8 mouse cellular contexts compared by ENCODE assay signal in the genomic region with DNA sequence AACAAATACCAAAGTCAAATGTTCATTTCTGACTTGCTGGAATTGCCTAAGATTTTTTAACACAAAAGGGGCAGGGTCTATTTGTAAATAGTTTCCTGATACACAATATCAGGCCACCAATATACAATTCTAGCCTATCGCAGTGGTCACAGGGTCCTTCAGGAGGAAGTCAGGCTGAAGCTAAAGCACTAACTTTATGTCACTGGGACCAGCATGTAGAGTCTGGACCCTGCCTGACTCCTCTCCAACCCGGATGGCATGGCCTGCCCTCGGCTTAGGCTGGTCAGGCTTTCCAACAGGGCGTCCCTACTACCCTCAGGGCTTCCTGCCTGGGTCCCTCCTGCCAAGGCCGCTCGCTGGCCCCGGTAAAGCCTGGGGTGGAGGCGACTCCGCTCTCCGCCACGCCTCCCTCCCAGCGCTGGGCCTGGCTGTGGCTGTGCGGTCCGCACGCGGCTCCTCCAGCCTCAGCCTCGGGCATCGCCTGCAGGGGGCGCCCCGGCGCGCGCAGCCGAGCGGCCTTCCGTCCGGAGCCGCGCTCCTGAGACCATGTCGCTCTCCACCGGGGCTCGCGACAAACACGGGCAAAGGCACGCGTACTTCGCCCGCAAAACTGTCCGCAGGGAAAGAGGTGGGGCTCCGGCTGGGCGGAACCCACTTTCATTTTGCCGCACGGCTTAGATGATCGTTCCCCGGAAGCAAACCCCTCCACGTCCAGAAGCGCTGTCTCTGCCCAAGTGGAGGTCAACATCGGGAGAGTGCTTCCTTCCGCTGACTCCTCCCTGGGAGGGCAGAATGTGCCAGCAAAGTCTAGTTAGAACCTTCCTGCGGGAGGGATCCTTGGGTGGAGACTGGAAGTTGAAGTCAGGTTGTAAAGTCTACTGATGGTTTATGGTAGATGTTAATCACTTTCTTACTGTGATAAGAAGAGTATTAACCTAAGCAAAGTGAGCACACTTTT. TPM values are rescaled to one million over a fixed set of nuclear protein-coding genes. Genes with fewer than 3 reads are reported as not detected.
DNase-seq lines count a peak whose midpoint lies in the region; ATAC-seq lines count a peak whose summit lies in the region.
"Not testable (repeated sequence)": the region's sequence is repeated elsewhere in the genome, so short reads cannot be mapped to it uniquely, and the experiment has no call there.

No protein-coding gene starts in this region.

- 2% methylated on average over 50 of the region's 50 CpGs for WGBS in hindbrain, embryonic 15.5 days

- DNase-seq in WW6 (ENCODE audit: low read depth, low spot score), result peak; percentile 67
- DNase-seq in cerebellum, postnatal 36 days, result peak; percentile 80 to 82
- peak; percentile 81 to 84 for DNase-seq in frontal cortex, postnatal 36 days (ENCODE audit: low spot score in 2 of 2)
- DNase-seq in left cerebral cortex, adult 11 months (ENCODE audit: low spot score), result peak; percentile 71
- DNase-seq in lung, postnatal 36 days, result peak; percentile 91
- DNase-seq in retina, postnatal 1 day, result peak; percentile 92
- DNase-seq in thymus, postnatal 4 days, result peak; percentile 83

- peak overlapping the region; percentile 45 for H3K4me3 ChIP-seq in hindbrain, embryonic 15.5 days

- H3K9me3 ChIP-seq in hindbrain, embryonic 15.5 days, result not testable (repeated sequence)

- H3K4me2 ChIP-seq in hindbrain, embryonic 15.5 days, result peak overlapping the region; percentile 71

- not testable (repeated sequence) for H3K27me3 ChIP-seq in hindbrain, embryonic 15.5 days

- ATAC-seq in hindbrain, embryonic 15.5 days (ENCODE audit: low FRiP score, low read depth), result peak; percentile 94

- H3K4me1 ChIP-seq in hindbrain, embryonic 15.5 days (replicated peaks), result not testable (repeated sequence)

- H3K36me3 ChIP-seq in hindbrain, embryonic 15.5 days, result not testable (repeated sequence)

- H3K9ac ChIP-seq in hindbrain, embryonic 15.5 days, result peak overlapping the region; percentile 64

- H3K27ac ChIP-seq in hindbrain, embryonic 15.5 days (replicated peaks), result peak overlapping the region; percentile 52; the same call in 1 of the 2 replicates

RNA-seq across cellular contexts. Expression of gene Nat8f1, which starts 21.3 kb away (rescaled TPM):
- polyA plus RNA-seq in hindbrain, embryonic 15.5 days (2015; fragmentation: Nextera tagmentation; extraction: Ambion mirVana), result 20.5 and 20.7 TPM in 2 replicates

RNA-seq across cellular contexts. Expression of gene Dusp11, which starts 24.7 kb away (rescaled TPM):
- polyA plus RNA-seq in hindbrain, embryonic 15.5 days (2015; fragmentation: Nextera tagmentation; extraction: Ambion mirVana), result 52.2 and 53.9 TPM in 2 replicates

RNA-seq across cellular contexts. Expression of gene Tprkb, which starts 25.1 kb away (rescaled TPM):
- polyA plus RNA-seq in hindbrain, embryonic 15.5 days (2015; fragmentation: Nextera tagmentation; extraction: Ambion mirVana), result 47.7 and 50.5 TPM in 2 replicates

RNA-seq across cellular contexts. Expression of gene Nat8f4, which starts 32.1 kb away (rescaled TPM):
- polyA plus RNA-seq in hindbrain, embryonic 15.5 days (2015; fragmentation: Nextera tagmentation; extraction: Ambion mirVana), result 6.2 and 6.6 TPM in 2 replicates

Comparison
In these comparisons a context has a peak if more than half of its experiments do, and no peak if none do; other contexts are left out.
1. Peak in every context shown above with its lines: DNase-seq, ATAC-seq, H3K4me3 ChIP-seq and H3K27ac ChIP-seq.